Mouse (Mus musculus) olfactory bulb, adult 2 months (tissue): ENCODE results near the gene Gm49392. TPM values are rescaled to one million over a fixed set of nuclear protein-coding genes. Genes with fewer than 3 reads are reported as not detected.

ENCODE experiments used
- H3K27ac ChIP-seq: fragments of 200-500 bp; 2 replicates; pipeline ENCODE4 v1.5.1; 2012; ENCODE audit warnings: low read depth, low read length; ENCODE audit not compliant: insufficient read depth
- H3K4me1 ChIP-seq: fragments of 200-500 bp; 2 replicates; pipeline ENCODE4 v1.6.1; 2012; ENCODE audit warnings: low read length; ENCODE audit not compliant: control insufficient read depth, insufficient read depth
- H3K4me3 ChIP-seq: fragments of 200-500 bp; 2 replicates; pipeline ENCODE4 v1.5.1; 2012; ENCODE audit warnings: mild to moderate bottlenecking, low read depth, low read length, moderate library complexity; ENCODE audit not compliant: insufficient read depth
- CTCF ChIP-seq: fragments of 200-500 bp; IDR thresholded peaks from 2 replicates; pipeline ENCODE4 v1.5.1; 2012; ENCODE audit warnings: low read depth, mild to moderate bottlenecking, low read length, moderate library complexity; ENCODE audit not compliant: insufficient read depth
- POLR2A ChIP-seq: fragments of 200-500 bp; IDR thresholded peaks from 2 replicates; pipeline ENCODE4 v1.6.1; 2012; ENCODE audit warnings: mild to moderate bottlenecking, low read depth, low read length, moderate library complexity; ENCODE audit not compliant: insufficient read depth
- WGBS: fragments of 180-500 bp; shearing (Covaris S2); methylation state at CpG from one replicate; pipeline ENCODE4 v1.1.7; 2018; 5-methylcytosine and 5-hydroxymethylcytosine counted together
- polyA plus RNA-seq: library from polyadenylated mRNA; stranded (reverse); fragments of >200 nt; gene quantifications from 2 replicates; pipeline ENCODE4 v1.2.4, GENCODE M21; 2012; ENCODE audit warnings: low replicate concordance; ENCODE audit not compliant: missing spikeins, insufficient read depth, insufficient read length

The Gm49392 gene
- polyA plus RNA-seq, 1 experiment, result not detected

DNA sequence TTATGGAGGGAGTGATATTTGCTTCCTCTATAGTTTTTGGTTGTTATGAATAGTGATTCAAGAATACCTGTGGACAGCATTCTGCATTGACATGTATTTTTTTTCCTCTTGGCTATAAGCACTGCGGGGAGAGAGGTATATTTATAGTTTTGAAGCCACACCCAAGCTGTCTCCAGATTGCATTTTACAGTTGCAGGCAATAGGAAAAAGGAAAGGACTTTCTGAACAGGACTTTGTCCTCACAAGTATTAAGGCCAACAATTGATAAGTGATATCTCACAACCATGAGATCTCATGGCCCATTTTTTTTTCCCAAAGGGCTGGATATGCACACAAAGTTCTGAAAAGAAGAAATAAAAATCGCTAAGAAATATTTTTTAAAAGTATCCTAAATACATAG is 87.0 kb downstream of the Gm49392 start:
- no peak overlapping the region for H3K27ac ChIP-seq
- 69% methylated on average over 2 of the region's 2 CpGs for WGBS
- H3K4me1 ChIP-seq, result no peaks in the 10 kb centered on the region
- TF ChIP-seq CTCF (no peak), POLR2A (no peak)
- H3K4me3 ChIP-seq, result no peak overlapping the region

GRCm38 (mm10) chr13:60802749-60803148 is 93.9 kb downstream of the Gm49392 start, which contains the start of gene Ctsll3:
Gene Ctsll3, minus strand, starts transcription at chr13:60802849.
- 66% methylated on average over 1 of the region's 1 CpGs for whole genome bisulfite sequencing
- Histone ChIP-seq H3K4me1 (no peaks in the 10 kb centered on the region), H3K27ac (no peak within 1 kb of the TSS), H3K4me3 (no peak within 1 kb of the TSS)
- TF ChIP-seq POLR2A (no peak), CTCF (no peak)

Other genes with a start within 250 kb of the Gm49392 start
- gene BC051665, start 110.5 kb downstream of the Gm49392 start, polyA plus RNA-seq, result not detected in 2 replicates
- gene Ctsll3, start 94.0 kb downstream of the Gm49392 start, polyA plus RNA-seq, result not detected in 2 replicates
- gene 4930486L24Rik, start 32.4 kb downstream of the Gm49392 start, polyA plus RNA-seq, result not detected in 2 replicates
- not detected in 2 replicates for gene Ctla2b, start 553 bp upstream of the Gm49392 start, polyA plus RNA-seq
- not detected in 2 replicates for gene Tpbpb, start 8.0 kb upstream of the Gm49392 start, polyA plus RNA-seq
- not detected in 2 replicates for gene Gm49393, start 38.7 kb upstream of the Gm49392 start, polyA plus RNA-seq
- gene Gm49391, start 39.7 kb upstream of the Gm49392 start, polyA plus RNA-seq, result not detected in 2 replicates
- not detected in 2 replicates for gene Ctla2a, start 39.7 kb upstream of the Gm49392 start, polyA plus RNA-seq
- gene Tpbpa, start 45.1 kb upstream of the Gm49392 start, polyA plus RNA-seq, result not detected in 2 replicates
- gene Ctsj, start 109.1 kb upstream of the Gm49392 start, polyA plus RNA-seq, result not detected in 2 replicates
- gene Ctsq, start 143.7 kb upstream of the Gm49392 start, polyA plus RNA-seq, result not detected in 2 replicates